Mouse (Mus musculus) neural tube, embryonic 13.5 days (tissue): ENCODE data around the gene Awat1. TPM values are rescaled to one million over a fixed set of nuclear protein-coding genes. Genes with fewer than 3 reads are reported as not detected.
A peak's percentile ranks its signal among the peaks of the same experiment; 100 is the strongest.

Experiments used
- ATAC-seq: fragments of 200-750 bp; cut with Nextera tagmentation; 2 replicates; pipeline ENCODE4 v1.8.0; 2017; ENCODE audit warnings: low read depth, mild to moderate bottlenecking, moderate TSS enrichment, moderate library complexity
- H3K27ac ChIP-seq: fragments of 300-500 bp; sonication (generic); replicated peaks from 2 replicates; pipeline ENCODE4 v1.5.1; 2015; ENCODE audit warnings: moderate library complexity, mild to moderate bottlenecking, inconsistent platforms
- H3K27me3 ChIP-seq: fragments of 300-500 bp; sonication (generic); 2 replicates; pipeline ENCODE4 v1.6.1; 2015; ENCODE audit warnings: mild to moderate bottlenecking, inconsistent platforms
- H3K36me3 ChIP-seq: fragments of 300-500 bp; sonication (generic); 2 replicates; pipeline ENCODE4 v1.6.1; 2015; ENCODE audit warnings: mild to moderate bottlenecking, inconsistent platforms
- H3K4me1 ChIP-seq: fragments of 300-500 bp; sonication (generic); replicated peaks from 2 replicates; pipeline ENCODE4 v1.6.1; 2015; ENCODE audit warnings: inconsistent platforms
- H3K4me2 ChIP-seq: fragments of 300-500 bp; sonication (generic); 2 replicates; pipeline ENCODE4 v1.6.1; 2015; ENCODE audit warnings: inconsistent platforms, mild to moderate bottlenecking, moderate library complexity
- H3K4me3 ChIP-seq: fragments of 300-500 bp; sonication (generic); 2 replicates; pipeline ENCODE4 v1.5.1; 2015; ENCODE audit warnings: mild to moderate bottlenecking, inconsistent platforms
- H3K9ac ChIP-seq: fragments of 300-500 bp; sonication (generic); 2 replicates; pipeline ENCODE4 v1.6.1; 2015; ENCODE audit warnings: moderate library complexity, mild to moderate bottlenecking, inconsistent platforms
- H3K9me3 ChIP-seq: fragments of 300-500 bp; sonication (generic); 2 replicates; pipeline ENCODE4 v1.6.1; 2016; ENCODE audit warnings: inconsistent platforms
- WGBS: fragments of 180-500 bp; shearing (Covaris S2); methylation state at CpG from one replicate; pipeline ENCODE4 v1.1.7; 2015; 5-methylcytosine and 5-hydroxymethylcytosine counted together
- polyA plus RNA-seq: library from polyadenylated mRNA; unstranded; fragments of >200 nt; fragmentation: Nextera tagmentation; extraction: Ambion mirVana; gene quantifications from 2 replicates; pipeline ENCODE4 v1.2.1, GENCODE M21; 2015

Gene Awat1
- polyA plus RNA-seq, 1 experiment from 2014 or later, result not detected

GRCm38 (mm10) chrX:100625802-100626793 is 54.0 kb downstream of the Awat1 start, which contains the start of gene Pdzd11:
TSS of gene Pdzd11 (minus strand) at chrX:100626568.
- Histone ChIP-seq H3K4me3 (peak within 1 kb of the TSS; percentile 47), H3K27ac (no peak within 1 kb of the TSS), H3K9ac (peak within 1 kb of the TSS; percentile 69), H3K9me3 (no peaks in the 10 kb centered on the region), H3K27me3 (no peaks in the 10 kb centered on the region), H3K36me3 (peaks cover 16% of the 10 kb centered on the region; the same call in 1 of the 2 replicates), H3K4me2 (peak within 1 kb of the TSS; percentile 79), H3K4me1 (peaks cover 14% of the 10 kb centered on the region)
- ATAC-seq, result peak; percentile 100
- 17% methylated on average over 62 of the region's 62 CpGs for WGBS

Other genes with a start within 250 kb of the Awat1 start
- not detected in 2 replicates for gene Otud6a, start 143.2 kb upstream of the Awat1 start, polyA plus RNA-seq
- 0.11 and 0.36 TPM in 2 replicates for gene Awat2, start 129.5 kb upstream of the Awat1 start, polyA plus RNA-seq
- 29.3 and 30.0 TPM in 2 replicates for gene Igbp1, start 78.0 kb upstream of the Awat1 start, polyA plus RNA-seq
- not detected in 2 replicates for gene Dgat2l6, start 47.4 kb upstream of the Awat1 start, polyA plus RNA-seq
- not detected in 2 replicates for gene P2ry4, start 22.6 kb downstream of the Awat1 start, polyA plus RNA-seq
- gene Arr3, start 33.2 kb downstream of the Awat1 start, polyA plus RNA-seq, result 0.36 TPM in 1 of 2 replicates, not detected in the other
- 5.7 and 6.6 TPM in 2 replicates for gene Kif4, start 53.5 kb downstream of the Awat1 start, polyA plus RNA-seq
- gene Pdzd11, start 54.3 kb downstream of the Awat1 start, polyA plus RNA-seq, result 121 and 124 TPM in 2 replicates
- gene Gdpd2, start 157.6 kb downstream of the Awat1 start, polyA plus RNA-seq, result 21.4 and 27.8 TPM in 2 replicates
- 5.2 and 6.9 TPM in 2 replicates for gene Dlg3, start 195.5 kb downstream of the Awat1 start, polyA plus RNA-seq